Mouse (Mus musculus) right cerebral cortex, postnatal 10 days (tissue): ENCODE measurements around the gene Por.
A peak's percentile ranks its signal among the peaks of the same experiment; 100 is the strongest.

Source experiments
- DNase-seq, 2 experiments: peaks; one replicate each; pipeline ENCODE4 v3.0.0; 2021; ENCODE audit warnings: low spot score in 2 of 2

The Por gene

DNA sequence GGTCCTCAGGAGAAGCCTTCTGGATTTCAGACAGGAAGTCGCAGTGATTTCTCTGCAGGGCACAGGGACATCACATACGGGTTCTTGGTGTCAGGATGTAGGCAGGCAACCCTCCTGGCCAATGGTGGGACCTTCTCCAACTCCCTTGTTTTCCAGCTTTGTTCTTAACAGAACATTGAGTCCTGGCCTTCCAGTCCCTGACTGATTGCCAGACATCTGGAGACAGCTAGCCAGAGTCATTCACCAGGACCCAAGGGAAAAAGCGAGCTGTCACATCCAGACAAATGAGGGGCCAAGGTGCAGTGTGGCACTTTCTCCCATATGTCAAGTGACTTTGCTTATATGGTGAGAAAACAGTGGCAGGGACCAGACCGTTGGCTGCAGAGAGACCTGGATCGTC lies 13.8 kb upstream of the Por start:
- no peak for DNase-seq

- DNase-seq, result no peak
Measured at GRCm38 (mm10) chr5:135657128-135657527, 12.7 kb upstream of the Por start.

DNA sequence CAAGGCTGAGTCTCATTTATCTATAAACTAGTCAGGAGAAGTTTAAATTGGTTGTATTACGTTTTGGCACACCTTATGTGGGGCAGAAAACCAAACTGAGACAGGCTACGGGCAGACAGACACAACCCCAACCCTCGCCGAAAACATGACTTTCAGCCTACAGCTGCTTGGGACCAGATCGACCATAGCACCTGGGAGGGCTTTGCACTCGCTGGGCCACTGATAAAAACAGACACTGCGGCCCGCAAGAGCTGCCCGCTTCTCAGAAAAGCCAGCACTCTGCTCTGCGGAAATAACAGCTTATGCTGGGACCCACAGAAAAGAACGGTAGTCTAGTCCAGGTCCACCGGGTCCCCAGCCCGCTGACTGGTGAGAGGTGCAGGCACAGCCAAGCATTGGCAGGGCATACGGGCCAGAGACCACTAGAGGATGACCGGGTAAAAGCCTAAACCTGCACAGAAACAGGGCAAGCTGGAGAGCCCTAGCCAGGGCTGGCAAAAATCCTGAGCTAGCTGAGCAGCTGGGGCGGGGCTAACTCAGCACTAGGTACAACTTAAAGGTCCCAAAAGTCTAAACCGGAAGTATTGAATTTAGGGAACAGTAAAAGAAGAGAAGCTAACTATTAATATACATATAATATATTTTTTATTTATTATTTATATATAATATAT lies 12.0 kb upstream of the Por start:
- DNase-seq, result no peak

- DNase-seq, result no peak
Measured at GRCm38 (mm10) chr5:135659956-135660355, 9.9 kb upstream of the Por start.

DNA sequence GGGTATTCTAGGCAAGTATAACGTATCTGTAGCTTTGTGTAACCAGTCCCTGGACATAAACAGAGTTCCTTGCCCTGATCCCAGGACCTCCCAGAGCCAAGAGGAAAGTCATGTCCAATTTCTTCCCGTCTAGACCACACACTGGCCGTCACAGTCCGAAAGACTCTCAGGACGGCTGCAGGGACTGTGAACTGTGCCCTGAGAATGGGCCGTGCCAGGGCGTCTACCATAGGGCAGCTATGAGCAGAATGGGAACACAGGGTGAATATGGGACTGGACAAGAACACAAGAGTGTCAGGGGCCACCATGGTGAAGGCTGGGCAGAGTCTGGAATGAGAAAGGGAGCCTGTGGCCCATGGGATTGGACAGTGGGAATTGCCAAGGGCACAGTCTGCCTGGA lies 9.3 kb upstream of the Por start:
- no peak for DNase-seq

GRCm38 (mm10) chr5:135666890-135667289 lies 2.9 kb upstream of the Por start:
- DNase-seq, result no peak

DNA sequence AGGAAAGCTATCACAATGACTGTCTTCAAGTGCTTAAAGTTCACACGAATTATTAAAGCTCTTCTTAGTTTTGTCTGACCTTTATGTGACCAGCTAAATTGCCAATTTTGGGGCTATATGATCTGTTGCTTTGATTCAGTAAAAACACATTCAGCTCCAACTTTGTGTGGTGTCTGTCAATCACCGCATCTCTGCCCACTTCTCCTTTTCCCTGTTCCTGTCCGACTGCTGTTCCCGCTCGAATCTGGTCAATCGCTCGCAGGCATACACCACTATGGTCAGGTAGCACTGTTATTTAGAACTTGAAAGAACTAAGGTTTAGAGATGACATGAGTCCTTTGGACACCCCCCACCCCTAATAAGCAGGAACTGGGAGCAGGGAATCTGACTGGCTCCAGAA lies 1.8 kb upstream of the Por start:
- no peak for DNase-seq

DNA sequence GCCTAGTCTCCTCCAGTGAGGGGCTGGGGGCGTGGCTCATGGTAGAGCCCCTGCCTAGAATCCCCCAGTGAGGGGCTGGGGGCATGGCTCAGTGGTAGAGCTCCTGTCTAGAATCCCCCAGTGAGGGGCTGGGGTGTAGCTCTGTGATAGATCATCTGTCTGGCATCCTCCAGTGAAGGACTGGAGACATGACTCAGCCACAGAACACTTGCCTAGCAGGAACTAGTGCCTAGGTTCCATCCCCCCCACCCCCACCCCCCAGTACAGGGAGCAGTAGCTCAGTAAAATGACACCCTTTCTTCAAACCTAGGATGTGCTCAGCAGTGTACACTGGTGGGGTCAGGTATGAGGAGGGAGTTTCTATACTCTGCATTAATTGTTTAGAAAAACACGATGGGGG lies 1.0 kb downstream of the Por start:
- DNase-seq, result no peak

GRCm38 (mm10) chr5:135672509-135672908 lies 2.7 kb downstream of the Por start:
- no peak for DNase-seq

- DNase-seq, result no peak
Measured at GRCm38 (mm10) chr5:135672980-135673379, 3.1 kb downstream of the Por start.

DNA sequence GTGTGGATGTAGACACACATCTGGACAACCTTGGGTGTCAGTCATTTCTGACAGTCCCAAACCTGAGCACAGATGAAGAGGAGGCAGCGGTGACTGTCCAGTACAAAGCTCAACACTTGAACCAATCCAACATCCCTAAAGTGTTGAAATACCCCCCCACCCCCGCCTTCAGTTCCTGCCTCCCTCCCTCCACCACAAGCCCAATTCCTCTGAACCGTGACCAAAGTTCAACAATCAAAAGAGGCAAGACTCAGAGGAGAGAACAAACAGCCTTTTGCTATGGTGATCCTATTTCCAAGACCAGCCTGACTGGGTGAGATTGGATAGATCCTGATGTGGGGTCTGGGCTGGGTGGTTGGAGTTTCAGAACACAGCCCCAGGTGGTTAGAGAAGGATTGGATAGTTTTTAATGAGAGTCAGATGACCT lies 4.5 kb downstream of the Por start:
- no peak for DNase-seq

- DNase-seq, result peak; percentile 80 to 89
Measured at GRCm38 (mm10) chr5:135674821-135675220, 5.0 kb downstream of the Por start.

DNA sequence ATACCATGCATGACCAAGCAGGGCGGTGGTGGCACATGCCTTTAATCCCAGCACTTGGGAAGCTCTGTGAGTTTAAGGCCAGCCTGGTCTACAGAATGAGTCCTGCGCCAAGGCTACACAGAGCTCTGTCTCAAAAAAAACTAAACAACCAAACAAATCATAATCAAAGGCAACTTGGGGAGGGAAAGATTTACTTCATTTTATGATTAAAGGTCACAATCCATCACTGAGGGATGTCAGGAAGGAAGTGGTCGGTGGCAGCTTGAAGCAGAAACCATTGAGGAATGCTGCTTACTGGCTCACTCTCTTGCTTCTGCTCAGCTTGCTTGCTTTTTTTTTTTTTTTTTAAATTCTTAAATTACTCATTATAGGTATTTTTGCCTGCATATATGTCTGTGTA lies 6.9 kb downstream of the Por start:
- no peak for DNase-seq

GRCm38 (mm10) chr5:135677251-135677650 lies 7.4 kb downstream of the Por start:
- DNase-seq, result no peak

GRCm38 (mm10) chr5:135678481-135678880 lies 8.6 kb downstream of the Por start:
- DNase-seq, result no peak

DNA sequence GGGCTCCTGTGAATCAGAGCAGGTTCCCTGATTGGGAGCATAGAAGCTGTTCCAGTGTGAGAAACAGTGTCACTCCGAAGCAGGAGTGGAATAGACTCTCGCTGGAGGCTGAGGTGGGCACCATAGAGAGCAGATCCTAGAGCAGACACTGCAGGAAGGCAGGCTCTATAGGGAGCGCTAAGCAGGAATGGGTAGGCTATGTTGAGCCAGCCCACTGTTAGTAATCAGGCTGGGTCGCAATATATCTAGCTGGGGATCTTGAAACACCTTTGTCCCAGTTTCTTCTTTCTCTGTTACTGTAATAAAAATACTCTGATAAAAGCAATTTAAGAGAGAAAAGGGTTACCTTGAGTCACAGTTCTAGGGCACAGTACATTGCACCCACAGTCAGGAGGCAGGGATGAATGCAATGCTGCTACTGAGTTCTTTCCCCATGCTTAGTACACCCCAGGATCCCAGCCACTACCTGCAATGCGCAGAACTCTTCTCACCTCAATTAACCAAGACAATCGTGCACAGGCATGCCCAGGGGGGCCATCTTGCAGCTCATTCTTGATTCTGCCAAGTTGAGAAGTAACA lies 11.2 kb downstream of the Por start:
- no peak for DNase-seq

DNA sequence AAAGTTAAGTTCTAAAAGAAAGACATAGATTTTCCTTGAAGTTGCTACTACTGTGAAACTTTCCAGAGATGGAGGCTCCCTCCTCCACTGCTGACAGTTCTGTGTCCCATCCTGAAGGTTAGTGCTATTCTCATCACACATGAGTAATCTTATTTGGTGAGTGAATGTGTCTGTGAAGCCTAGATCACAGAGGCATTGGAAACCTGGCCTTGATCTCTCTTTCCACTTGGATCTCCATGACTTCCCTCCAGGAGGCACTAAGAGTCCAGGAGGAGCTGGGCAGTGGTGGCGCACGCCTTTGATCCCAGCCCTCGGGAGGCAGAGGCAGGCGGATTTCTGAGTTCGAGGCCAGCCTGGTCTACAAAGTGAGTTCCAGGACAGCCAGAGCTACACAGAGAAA lies 12.2 kb downstream of the Por start:
- DNase-seq, result no peak

- DNase-seq, result no peak
Measured at GRCm38 (mm10) chr5:135682942-135683570, 13.2 kb downstream of the Por start.

DNA sequence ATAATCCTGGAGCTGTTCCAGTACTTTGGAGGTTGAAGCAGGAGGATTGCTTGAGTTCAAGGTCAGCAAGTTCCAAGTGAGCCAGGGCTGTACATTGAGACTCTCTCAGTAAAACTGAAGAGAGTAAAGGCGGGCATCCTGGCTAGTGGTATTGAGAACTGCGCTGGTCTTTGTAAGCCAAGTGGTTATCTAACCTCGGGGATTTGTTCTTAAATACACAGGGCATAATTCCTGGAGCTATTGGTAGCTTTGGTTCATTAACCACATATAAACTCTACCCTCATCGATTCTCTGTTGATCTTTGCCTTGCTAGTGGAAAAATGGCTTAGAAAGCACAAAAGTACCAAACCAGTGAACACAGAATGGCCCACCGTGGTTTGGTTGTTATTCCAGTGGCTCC lies 20.6 kb downstream of the Por start:
- DNase-seq, result no peak

GRCm38 (mm10) chr5:135691266-135691665 lies 21.4 kb downstream of the Por start:
- no peak for DNase-seq

GRCm38 (mm10) chr5:135693281-135693853 lies 23.5 kb downstream of the Por start:
- no peak for DNase-seq

GRCm38 (mm10) chr5:135695277-135695721 lies 25.5 kb downstream of the Por start:
- no peak for DNase-seq

DNA sequence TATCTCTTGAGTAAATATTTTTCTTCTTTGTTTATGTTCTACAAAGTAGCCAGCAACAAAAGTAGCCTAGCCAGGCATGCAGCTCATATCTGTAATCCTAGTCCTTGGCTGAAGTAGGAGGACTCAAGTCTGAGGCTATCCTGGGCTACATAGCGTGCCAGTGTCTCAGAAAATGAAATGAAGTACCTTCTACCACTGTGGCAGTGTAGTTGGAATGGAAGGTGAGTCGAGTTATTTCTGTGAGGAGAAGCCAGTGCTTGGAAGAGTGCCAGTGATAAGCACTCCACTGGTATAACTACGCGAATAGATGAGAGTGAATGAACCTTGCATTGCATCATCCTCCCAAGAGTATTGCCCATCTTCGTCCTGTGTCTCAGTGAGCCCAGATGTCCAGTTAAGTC lies 27.9 kb downstream of the Por start:
- DNase-seq, result no peak
